Mouse (Mus musculus) cerebellum, adult 8-10 months (tissue): ENCODE measurements around the gene Lypd5.
A peak's percentile ranks its signal among the peaks of the same experiment; 100 is the strongest.
"Not testable (repeated sequence)": the region's sequence is repeated elsewhere in the genome, so short reads cannot be mapped to it uniquely, and the experiment has no call there.

Experiments
- DNase-seq: peaks from one replicate; pipeline ENCODE4 v3.0.0; 2022

Gene Lypd5

GRCm38 (mm10) chr7:24384827-24385226, 35.8 kb downstream of the Lypd5 start:
- peak; percentile 73 for DNase-seq

GRCm38 (mm10) chr7:24387059-24387556, 38.1 kb downstream of the Lypd5 start:
- DNase-seq: no peak

- no peak for DNase-seq
These were observed 40.7 kb downstream of the Lypd5 start for GRCm38 (mm10) chr7:24389516-24390187.

GRCm38 (mm10) chr7:24390512-24390911, 41.5 kb downstream of the Lypd5 start:
- DNase-seq: no peak

GRCm38 (mm10) chr7:24391077-24391476, 42.1 kb downstream of the Lypd5 start:
- DNase-seq: no peak

GRCm38 (mm10) chr7:24391687-24392086, 42.7 kb downstream of the Lypd5 start:
- no peak for DNase-seq

- no peak for DNase-seq
These were observed 45.1 kb downstream of the Lypd5 start for GRCm38 (mm10) chr7:24394054-24394453.

GRCm38 (mm10) chr7:24394475-24395161, 45.6 kb downstream of the Lypd5 start:
- no peak for DNase-seq

GRCm38 (mm10) chr7:24396832-24397231, 47.8 kb downstream of the Lypd5 start:
- DNase-seq: no peak

- DNase-seq: no peak
These were observed 49.4 kb downstream of the Lypd5 start for GRCm38 (mm10) chr7:24398364-24398913.

GRCm38 (mm10) chr7:24399256-24400081, 50.5 kb downstream of the Lypd5 start, which contains the start of gene Smg9:
TSS of gene Smg9 (plus strand) at chr7:24399619.
- peak; percentile 96 for DNase-seq

- DNase-seq: no peak
These were observed 51.1 kb downstream of the Lypd5 start for GRCm38 (mm10) chr7:24400082-24400452.

GRCm38 (mm10) chr7:24400489-24400888, 51.5 kb downstream of the Lypd5 start:
- not testable (repeated sequence) for DNase-seq

- DNase-seq: no peak
These were observed 53.9 kb downstream of the Lypd5 start for GRCm38 (mm10) chr7:24402851-24403250.
